14 mouse cellular contexts compared by ENCODE assay signal in the genomic region with DNA sequence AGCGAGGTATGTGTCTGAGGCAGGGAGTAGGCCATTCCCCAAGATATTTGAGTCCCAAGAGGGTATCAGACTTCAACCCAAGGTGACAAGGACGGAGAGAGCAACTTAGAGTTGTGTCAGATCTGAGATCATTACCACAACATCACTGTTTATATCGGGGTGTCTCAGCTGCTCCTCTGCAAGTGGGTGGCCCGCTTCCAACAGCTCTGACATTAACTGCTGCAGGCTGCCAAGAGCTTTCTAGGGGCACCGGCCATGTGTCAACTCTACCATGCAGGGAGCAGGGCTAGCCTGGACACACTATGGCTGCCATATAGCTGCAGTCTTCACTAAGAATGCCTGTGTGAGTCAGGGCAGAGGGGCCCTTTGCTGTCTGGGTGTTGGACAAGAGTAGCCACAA.
"Had no signal": no experiment of that assay in that cellular context is flagged by ENCODE, and none has a peak within 500 bp of the region (broad histone marks: within the 10 kb centered on the region; RNA-seq: fewer than 3 reads in every experiment).

No protein-coding gene starts in this region.

- H3K36me3 ChIP-seq: kidney, embryonic 15.5 days; limb, embryonic 12.5 days; liver, embryonic 13.5 days; lung, embryonic 15.5 days; midbrain, embryonic 12.5 days had no signal

- H3K4me2 ChIP-seq: kidney, embryonic 15.5 days; limb, embryonic 12.5 days; liver, embryonic 13.5 days; lung, embryonic 15.5 days; midbrain, embryonic 12.5 days; neural tube, embryonic 15.5 days had no signal

- H3K4me3 ChIP-seq: kidney, embryonic 15.5 days; limb, embryonic 12.5 days; liver, embryonic 13.5 days; lung, embryonic 15.5 days; megakaryocyte, embryonic 14.5 days; midbrain, embryonic 12.5 days; neural tube, embryonic 15.5 days had no signal

- H3K9me3 ChIP-seq: kidney, embryonic 15.5 days; limb, embryonic 12.5 days; liver, embryonic 13.5 days; lung, embryonic 15.5 days; megakaryocyte, embryonic 14.5 days; midbrain, embryonic 12.5 days; neural tube, embryonic 15.5 days had no signal

- H3K27ac ChIP-seq: kidney, embryonic 15.5 days; limb, embryonic 12.5 days; liver, embryonic 13.5 days; lung, embryonic 15.5 days; macrophage; midbrain, embryonic 12.5 days; neural tube, embryonic 15.5 days had no signal

- H3K27me3 ChIP-seq: kidney, embryonic 15.5 days; limb, embryonic 12.5 days; liver, embryonic 13.5 days; lung, embryonic 15.5 days; midbrain, embryonic 12.5 days; neural tube, embryonic 15.5 days had no signal

- H3K4me1 ChIP-seq: kidney, embryonic 15.5 days; liver, embryonic 13.5 days; lung, embryonic 15.5 days had no signal

- DNase-seq: kidney, postnatal 14 days; liver; liver, embryonic 13.5 days; liver, postnatal 0 days; lung, postnatal 14 days; thymus, adult 18-20 months; thymus, postnatal 25 days had no signal

- H3K9ac ChIP-seq: kidney, embryonic 15.5 days; limb, embryonic 12.5 days; liver, embryonic 13.5 days; liver, postnatal 0 days; lung, embryonic 15.5 days; midbrain, embryonic 12.5 days; neural tube, embryonic 15.5 days had no signal

- ATAC-seq: liver, postnatal 0 days had no signal
